Mouse (Mus musculus) stomach, postnatal 0 days (tissue): ENCODE results near the gene Cd99l2.

ENCODE experiments used
- CTCF ChIP-seq: IDR thresholded peaks from 2 replicates; pipeline ENCODE4 v1.5.1; 2016; ENCODE audit warnings: antibody characterized with exemption, low read depth, mild to moderate bottlenecking, moderate library complexity
- EP300 ChIP-seq: optimal IDR thresholded peaks from 2 replicates; pipeline ENCODE3; 2016; ENCODE audit warnings: antibody characterized with exemption

GRCm38 (mm10) chrX:71537791-71538190, 45.1 kb upstream of the Cd99l2 start:
- TF ChIP-seq CTCF (no peak), EP300 (no peak)
